Mouse (Mus musculus) heart, embryonic 12.5 days (tissue): ENCODE results near the gene Ppp2r2c. TPM values are rescaled to one million over a fixed set of nuclear protein-coding genes. Genes with fewer than 3 reads are reported as not detected.

Experiments used
- polyA plus RNA-seq: library from polyadenylated mRNA; unstranded; fragments of >200 nt; fragmentation: Nextera tagmentation; extraction: Ambion mirVana; gene quantifications from 2 replicates; pipeline ENCODE4 v1.2.1, GENCODE M21; 2016

Gene Ppp2r2c
- polyA plus RNA-seq, 1 experiment from 2014 or later: 0.14 TPM

Other genes starting within 250 kb of the Ppp2r2c start
- gene D5Ertd579e, start 172.5 kb upstream of the Ppp2r2c start, polyA plus RNA-seq: 35.1 and 37.2 TPM in 2 replicates
- 21.0 and 21.3 TPM in 2 replicates for gene Bloc1s4, start 119.9 kb upstream of the Ppp2r2c start, polyA plus RNA-seq
- gene Mrfap1, start 71.7 kb upstream of the Ppp2r2c start, polyA plus RNA-seq: 426 and 435 TPM in 2 replicates
- gene Man2b2, start 37.9 kb upstream of the Ppp2r2c start, polyA plus RNA-seq: 18.4 and 19.7 TPM in 2 replicates
- gene Wfs1, start 120.7 kb downstream of the Ppp2r2c start, polyA plus RNA-seq: 32.0 and 32.7 TPM in 2 replicates
- gene Gm1043, start 216.9 kb downstream of the Ppp2r2c start, polyA plus RNA-seq: not detected in 2 replicates